Mouse (Mus musculus) gastrocnemius, adult 18-20 months (tissue): Measurements from ENCODE around the gene Fes. TPM values are rescaled to one million over a fixed set of nuclear protein-coding genes. Genes with fewer than 3 reads are reported as not detected.

Source experiments
- DNase-seq: peaks from one replicate; pipeline ENCODE4 v3.0.0; 2021; ENCODE audit warnings: low spot score
- total RNA-seq, 2 experiments: library from RNA; stranded (reverse); gene quantifications; 2 replicates each; pipeline ENCODE4 v1.2.3; 2021

The Fes gene
- total RNA-seq, 2 experiments from 2014 or later = 2.0 to 3.5 TPM

DNA sequence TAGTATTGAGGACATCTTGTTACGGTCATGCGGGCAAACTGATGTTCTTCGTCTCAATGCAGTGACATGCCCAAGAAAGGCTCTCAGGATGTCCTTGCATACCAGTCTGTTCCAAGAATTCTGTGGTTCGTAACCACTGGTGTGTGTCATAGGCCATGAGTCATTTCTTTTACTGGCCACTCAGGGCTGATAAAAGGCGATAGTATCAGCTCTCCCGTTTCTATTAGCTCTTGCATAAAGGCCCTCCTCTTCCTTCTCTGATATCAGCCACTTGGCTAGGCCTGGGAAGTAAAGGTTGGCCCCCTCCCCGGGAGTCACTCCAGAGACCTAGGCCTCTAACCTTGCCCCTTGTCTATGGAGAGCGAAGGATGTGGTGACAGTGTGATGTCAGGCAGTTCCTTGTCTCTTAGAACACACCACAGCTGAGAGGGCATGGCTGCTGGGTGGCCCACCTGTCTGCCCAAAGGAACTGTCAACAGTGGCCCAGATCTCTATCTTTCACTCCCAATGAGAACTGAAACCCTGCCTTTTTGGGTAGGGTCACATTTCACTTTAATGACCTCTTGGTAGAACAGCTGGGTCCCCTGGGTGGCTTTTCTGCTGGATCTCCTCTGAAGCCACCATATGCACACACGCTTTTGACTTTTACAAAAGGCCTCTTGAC lies 12.2 kb downstream of the Fes start:
- DNase-seq = no peak

DNA sequence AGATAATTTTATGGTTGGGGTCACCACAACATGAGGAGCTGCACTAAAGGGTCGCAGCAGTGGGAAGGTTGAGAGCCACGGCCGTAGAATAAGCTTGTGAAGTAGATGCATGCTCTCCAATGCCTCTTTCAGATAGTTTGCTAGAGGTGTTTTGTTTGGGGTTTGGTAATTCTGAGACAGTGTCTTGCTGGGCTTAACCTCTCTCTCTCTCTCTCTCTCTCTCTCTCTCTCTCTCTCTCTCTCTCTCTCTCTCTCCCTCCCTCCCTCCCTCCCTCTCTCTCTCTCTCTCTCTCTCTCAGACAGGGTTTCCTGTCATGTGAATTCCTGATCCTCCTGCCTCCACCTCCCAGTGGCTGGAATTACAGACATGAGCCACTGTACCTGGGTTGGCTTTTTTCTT lies 13.0 kb downstream of the Fes start:
- DNase-seq = no peak

DNA sequence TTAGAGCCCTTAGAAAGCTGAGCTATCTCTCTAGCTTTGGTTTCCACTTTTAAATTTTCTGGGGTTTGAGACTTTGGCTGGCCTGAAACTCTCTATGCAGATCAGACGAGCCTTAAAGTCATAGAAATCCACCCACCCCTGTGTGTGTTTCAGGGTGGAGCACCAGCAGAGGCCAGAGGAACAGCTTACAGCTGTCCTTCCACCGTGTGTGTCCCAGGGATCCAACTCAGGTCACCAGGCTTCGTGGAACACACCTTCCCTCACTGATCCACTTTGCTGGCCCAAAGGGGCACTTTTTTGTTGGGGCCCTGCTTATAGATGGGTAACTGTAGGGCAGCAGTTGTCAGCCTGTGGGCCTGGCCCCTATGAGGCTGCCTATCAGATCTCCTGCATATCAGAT lies 13.5 kb downstream of the Fes start:
- DNase-seq = no peak

DNA sequence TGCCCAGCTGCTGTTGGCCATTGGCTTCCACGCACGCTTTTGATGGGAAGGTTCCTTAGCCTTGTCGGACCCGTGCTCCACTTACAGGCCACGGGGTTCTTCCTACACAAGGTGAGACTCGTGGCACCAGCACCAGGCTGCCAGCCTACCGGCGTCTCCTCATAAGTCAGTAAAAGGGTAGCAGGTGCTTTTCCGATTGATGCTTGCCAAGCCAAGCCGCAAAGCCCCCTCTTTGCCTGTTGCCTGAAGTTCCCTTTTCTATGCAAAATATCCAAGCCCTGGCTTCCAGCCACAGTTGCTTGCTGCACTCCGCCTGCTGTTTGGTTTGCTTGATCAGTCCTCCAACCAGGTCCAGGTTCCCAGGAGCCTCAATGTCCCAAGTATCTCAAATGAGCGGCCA lies 13.9 kb downstream of the Fes start:
- DNase-seq = no peak

DNA sequence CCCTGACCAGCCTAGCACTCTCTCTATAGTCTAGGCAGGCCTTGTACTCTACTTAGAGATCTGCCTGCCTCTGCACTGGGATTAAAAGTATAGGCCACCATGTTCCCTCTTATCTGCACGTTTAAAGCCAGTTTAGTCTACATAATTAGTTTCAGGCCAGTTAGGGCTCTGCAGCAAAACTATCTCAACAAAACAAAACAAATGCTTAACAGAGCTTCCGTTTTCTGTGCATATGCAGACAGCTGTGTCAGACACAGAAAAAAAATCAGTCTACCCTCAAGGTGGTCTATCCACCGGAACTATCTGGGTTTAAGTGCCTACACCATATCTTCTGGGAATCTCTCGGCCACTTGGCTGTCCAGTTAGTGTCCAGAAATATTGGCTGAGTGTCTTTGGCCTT lies 14.4 kb downstream of the Fes start:
- DNase-seq = no peak

DNA sequence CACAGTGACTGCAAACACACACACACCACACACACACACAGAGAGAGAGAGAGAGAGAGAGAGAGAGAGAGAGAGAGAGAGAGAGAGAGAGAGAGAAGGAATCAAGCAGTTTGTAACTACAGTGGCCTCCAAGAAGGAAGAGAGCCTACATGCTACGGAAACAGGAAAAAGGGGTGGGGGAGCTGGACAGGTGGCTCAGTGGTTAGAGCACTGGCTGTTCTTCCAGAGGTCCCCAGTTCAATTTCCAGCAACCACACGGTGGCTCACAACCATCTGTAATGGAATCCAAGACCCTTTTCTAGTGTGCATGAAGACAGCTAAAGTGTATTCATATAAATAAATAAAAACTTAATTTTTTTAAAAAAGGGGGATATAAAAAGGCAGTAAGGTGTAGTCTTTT lies 15.1 kb downstream of the Fes start:
- no peak for DNase-seq

DNA sequence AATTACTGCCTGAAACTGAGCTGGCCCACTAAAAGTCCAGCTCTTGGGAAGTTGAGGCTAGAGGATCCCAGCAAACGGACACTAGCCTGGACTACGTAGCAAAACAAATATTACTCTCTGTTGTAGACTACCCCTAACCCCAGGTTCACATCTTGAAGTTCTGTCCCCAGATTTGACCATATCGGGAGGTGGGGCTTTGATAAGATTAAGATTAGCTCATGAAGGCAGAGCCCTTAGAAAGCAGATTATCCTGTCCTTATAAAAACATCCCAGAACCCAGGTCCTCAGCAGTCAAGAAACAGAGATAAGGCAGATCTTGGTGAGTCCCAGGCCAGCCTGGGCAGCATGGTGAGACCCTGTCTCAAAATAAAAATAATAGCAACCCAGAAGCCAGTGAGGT lies 15.6 kb downstream of the Fes start:
- DNase-seq = no peak

DNA sequence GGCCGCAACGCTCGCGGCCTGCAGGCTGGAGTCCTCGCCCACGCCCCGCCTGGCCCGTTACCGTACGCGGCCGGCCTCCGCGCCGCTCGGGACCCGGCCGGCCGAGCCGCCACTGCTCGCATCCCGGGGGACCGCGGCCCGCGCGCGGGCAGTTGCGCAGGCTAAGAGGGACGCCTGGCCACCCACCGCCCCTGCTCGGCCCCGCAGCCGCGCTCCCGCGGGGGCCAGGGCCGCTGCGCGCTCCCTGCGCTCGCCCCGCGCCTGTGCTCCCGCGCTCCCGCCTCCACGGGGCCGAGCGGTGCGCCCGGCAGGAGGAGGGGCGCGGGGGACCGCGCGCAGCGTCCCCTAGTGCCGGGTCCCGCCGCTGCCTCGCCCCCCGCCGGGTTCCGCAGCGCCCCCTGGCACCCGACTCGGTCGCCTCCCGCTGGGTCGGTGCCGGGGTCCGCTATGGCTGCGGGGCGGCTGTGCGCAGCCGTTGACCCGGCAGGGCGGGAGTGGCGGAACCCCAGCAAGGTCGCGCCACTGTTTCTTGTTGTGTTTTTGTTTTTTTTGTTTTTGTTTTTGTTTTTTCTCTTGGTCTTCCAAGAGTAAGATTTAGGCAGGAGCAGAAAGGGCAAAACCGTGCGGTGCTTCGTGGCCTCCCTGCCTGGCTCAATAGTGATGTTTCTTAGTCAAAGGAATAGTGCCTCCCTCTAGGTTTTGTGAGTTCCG lies 16.6 kb downstream of the Fes start, which contains the start of gene Man2a2:
TSS of gene Man2a2 (minus strand) at position 335 of the 711 bp plus-strand sequence.
- peak; percentile 74 for DNase-seq

DNA sequence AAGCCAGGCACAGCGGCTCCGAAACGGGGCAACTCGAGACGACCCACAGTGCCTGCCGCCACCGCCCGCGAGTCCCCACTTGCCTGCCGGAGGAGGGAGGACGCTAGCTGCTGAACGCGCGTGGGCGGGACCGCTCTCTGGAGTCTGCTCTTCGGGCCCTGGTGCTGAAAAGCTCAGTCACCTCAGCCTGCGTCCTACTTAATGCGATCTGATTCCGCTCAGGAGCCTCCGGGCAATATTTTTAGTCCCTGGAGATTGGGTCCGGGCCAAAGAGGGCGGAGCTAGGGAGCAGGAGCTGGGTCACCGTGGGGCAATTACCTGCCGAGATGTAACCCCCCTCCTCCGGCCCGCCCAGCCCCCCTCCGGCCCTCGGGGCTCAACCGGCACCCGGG lies 17.1 kb downstream of the Fes start:
- peak; percentile 92 for DNase-seq

DNA sequence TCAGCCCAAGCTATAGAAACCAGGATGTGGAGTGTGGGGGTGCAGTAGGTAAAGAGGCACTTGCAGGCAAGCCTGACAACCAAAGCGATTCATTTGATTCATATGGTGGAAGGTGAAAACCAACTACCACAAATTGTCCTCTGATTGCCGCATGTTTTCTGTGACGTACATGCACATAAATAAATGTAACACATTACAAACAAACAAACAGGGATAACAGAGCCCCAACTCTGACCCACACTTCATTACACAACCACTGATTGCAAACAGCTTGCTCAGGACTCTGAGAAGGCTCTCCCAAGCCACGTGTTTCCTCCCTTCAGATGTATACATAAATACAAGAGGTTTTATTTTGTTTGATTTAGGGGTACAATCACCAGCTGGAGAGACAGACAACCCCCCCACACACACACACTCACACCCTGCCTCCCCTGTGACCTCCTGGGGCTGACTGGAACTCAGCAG lies 17.7 kb downstream of the Fes start:
- no peak for DNase-seq

DNA sequence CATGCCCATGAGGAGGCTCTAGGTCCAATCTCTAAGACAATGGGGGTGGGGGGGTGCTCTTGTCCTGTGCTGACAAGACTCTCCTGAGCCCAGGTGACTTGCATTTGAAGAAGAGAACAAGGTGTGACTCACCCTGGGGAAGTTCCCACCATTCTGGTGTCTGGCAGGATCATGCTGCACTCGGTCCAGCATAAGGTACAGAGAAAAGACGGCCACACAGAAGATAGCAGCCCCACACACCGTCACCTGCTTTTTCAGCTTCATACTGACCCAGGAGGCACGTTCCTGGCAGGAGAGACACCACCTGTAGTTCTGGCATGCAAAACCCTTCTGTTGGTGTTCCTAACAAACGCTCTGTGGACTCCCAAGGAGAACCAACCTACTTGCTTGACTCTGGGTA lies 18.3 kb downstream of the Fes start:
- DNase-seq = no peak

DNA sequence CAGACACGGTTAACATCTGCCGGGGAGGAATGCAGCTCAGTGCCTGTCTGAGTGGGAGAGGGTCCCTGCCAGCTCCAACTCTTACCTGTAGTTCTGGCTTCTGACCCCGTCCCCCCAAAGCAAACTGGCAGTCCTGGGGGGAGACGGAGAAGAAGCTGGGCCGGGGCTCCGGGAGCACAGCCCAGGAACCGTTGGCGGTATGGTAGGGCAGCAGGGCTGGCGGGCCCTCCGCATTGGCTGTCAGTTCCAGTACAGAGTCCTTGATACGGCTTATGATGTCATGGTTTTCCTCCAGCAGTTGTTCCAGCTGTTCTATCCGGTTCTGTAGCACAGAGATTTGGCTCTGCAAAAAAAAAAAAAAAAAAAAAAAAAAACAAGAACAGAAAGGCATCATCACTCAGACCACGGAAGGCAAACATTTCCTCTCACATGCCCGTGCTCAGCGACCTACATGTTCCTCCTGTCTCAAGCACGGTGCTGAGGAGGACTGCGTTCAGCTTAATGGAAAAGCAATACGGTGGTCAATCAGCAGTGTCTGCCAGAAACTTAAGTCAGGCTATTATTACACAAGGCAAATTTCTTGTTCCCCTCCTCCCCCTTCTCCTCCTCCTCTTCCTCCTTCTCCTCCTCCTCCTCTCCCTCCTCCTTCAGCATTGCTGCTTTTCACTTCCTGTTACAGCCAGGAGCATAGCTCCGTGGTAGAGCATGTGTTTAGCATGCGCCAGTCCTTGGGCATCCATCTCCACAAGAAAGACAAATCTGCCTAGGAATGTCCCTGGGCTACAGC lies 18.9 kb downstream of the Fes start:
- DNase-seq = no peak

DNA sequence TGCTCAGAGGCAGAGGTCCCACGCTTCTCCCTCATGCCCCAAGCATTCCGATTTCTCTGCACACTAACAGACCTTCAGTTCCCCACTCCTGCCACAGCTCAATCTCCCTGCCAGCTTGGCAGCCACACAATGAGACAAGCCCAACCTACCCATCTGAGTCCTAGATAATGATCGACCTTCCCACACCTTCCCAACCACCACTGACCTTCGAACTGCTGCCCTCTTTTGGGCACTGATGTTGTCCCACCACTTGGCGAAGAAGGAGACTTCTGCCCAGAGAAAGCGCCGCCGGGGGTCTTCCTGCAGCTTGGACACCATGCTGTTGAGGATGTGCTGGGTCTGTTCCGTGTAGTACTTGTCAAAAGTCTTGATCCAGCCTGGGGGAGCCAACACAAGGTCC lies 19.7 kb downstream of the Fes start:
- DNase-seq = no peak

DNA sequence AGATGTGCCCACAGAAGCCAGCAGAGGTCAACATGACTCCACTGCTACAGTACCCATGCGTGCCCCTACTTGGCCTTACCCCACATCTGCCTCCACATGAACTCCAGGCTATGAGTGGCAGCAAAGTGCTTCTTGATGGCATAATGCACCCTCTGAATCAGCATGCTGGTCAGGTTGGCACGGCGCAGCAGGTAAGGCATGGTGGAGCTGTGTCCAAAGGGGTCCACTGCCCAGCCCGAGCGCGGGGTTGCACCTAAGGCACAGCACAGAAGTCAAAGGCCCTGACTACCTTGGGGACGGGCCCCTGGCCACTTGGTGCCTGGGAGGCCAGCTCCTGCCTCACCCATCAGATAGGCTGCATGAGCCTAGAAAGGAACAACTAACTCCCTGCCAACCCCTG lies 20.5 kb downstream of the Fes start:
- no peak for DNase-seq

DNA sequence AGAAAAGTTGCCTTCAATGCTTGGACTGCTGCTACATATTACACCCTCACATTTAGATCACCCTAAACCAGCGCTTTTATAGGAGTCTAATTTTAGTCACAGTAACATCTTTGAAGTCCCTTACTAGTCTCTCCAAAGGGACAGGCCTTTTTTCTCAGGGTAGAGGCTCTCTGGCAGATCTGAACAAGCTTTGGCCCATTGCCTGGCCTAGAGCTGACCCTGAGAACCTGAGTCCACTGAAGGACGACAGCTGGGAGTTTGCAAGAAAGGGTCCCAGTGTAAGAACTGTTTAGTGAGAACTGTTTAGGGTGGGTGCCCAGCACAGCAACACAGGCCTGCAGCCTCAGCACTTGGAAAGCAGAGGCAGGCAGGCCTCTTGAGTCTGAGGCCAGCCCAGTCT lies 22.0 kb downstream of the Fes start:
- DNase-seq = peak; percentile 65

DNA sequence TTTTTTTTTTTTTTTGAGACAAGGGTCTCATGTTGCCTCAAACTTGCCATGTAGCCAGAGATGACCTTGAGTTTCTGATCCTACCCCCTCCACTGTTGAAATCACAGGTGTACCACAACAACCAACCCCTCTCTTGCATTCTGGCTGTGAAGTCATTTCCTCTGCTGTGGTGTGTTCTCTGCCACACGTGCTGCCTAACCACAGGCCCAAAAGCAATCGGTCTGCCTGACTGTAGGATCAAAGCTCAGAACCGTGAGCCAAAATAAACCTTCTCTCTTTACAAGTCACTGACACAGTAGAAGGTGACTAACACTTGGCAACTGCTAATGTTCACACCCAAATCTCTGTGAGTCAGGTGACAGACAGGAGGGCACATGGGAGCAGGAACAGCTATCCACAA lies 27.3 kb downstream of the Fes start:
- no peak for DNase-seq

DNA sequence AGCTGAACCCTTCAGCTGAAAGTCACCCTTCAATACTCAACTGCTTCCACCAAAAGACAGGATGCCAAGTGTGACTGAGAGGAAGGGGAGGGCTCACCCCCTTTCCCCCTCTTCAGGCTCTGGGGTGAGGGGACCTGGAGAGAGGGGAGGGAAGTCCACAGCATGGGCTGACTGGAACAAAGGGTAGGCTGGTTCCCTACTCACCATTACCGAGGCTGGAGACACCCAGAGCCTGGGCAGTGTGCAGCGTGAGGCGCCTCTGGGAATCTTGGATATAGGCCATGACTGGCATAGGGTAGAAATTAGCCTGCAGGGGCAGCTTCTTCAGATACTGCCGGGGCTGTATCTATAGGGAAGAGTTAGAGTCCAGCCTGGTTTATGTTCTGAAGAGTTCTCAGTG lies 29.7 kb downstream of the Fes start:
- no peak for DNase-seq

DNA sequence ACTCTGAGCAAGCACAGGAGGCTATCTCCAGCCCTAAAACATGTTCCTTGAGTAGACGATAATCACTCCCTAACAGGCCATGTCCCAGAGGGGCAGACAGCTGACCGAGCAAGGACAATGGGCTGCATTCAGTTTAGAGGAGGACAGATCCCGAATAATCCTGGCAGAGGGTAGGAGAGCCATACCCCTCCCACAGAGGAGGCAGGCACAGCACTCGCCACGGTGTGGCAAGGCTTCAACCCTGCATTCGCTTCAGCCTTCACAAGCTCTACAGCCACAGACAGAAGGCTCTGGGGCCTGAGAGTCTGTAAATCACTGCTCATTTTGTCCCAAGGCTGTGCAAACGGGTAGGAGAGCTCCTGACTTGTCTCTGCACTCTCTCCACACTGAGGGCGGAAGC lies 30.6 kb downstream of the Fes start:
- no peak for DNase-seq

DNA sequence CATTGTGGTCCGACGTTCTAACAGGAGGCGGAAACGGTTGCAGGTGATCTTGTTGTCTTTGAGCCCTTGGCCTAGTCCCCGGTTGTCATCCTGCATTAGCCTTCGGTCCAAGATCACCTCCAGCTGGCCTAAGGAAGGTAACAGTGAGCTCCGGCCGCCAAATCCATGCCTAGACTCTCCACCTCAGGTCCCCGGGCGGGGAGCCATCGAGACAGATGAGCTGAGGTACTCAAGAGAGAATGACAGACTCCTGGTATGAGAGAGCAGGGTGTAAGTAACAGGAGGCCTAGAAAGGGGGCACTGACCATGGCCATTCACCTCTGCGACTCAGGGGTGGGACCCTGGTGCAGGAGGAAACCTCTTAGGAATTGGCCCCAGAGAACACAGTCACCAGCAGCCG lies 31.4 kb downstream of the Fes start:
- DNase-seq = no peak

DNA sequence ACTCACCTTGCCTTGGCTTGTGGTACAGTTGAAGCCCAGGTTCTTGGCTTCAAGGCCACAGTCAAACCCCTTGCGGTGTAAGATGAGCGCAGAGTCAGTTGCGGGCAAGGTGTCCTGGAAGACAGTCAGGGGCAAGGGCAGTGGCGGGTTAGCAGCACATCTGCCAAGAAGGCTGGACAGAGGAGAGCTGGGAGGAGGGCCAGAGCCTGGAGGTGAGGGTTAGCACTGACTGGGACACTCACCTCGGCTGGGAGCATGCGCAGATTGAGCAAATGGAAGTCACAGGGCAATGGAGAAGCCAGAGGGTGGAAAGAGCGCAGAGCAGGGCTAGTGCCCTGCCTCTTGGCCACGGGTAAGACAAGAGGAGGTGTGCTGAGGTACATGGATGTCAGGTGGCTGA lies 34.8 kb downstream of the Fes start:
- DNase-seq = peak; percentile 71

DNA sequence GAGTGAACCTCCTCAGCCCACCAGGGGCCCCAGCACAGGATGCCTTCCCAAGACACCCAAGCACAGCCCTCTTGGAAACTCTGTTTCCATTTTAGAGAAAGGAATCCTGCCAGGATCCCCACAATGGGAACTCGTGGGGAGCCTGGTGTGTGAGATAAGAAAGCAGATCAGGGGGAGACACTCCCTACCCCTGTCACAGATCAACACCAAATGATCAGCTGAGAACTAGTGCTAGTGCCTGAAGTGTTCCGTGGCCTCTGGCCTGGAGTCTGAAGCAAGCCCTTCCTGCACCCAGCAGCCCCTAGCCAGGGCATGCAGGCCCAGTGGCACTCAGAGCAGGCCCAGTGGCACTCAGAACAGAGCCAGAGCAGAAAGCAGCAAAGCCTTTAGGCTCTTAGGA lies 36.9 kb downstream of the Fes start:
- no peak for DNase-seq
